Mouse (Mus musculus) frontal cortex, postnatal 25 days (tissue): ENCODE data around the gene Bcar1.

Experiments
- DNase-seq, 2 experiments: peaks; one replicate each; pipeline ENCODE4 v3.0.0; 2022; ENCODE audit warnings: low spot score in 2 of 2

The Bcar1 gene

DNA sequence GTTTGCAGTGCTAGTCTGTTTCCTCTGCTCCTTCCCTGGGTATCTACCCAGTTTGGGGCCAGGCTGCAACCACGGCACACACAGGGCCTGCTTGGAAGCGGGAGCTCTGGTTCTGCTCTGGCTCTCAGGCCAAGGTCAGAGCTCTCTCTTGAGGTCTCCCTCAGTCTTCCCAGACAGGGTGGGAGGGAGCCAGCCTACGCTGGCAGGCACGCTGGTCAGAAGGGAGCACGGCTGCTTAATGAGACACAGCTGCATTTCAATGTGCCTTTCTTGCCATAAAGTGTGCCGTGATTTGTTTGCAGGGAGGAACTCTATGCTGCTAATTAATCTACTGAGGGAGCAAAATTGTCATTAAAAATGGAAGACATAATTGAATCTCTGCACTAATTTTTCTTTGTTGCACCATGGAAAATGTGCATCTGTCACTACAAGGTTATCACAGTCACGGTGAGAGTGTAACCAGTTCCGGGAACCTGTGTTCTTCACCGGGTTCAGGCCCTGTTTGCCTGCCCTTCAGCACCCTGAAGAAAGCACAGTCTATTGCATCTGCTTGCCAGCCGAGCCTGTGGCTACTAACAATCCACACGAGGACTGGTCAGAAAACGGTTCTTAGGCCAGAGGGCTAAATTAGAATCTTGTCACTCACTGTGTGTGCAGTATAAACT is 26.3 kb upstream of the Bcar1 start:
- no peak for DNase-seq

DNA sequence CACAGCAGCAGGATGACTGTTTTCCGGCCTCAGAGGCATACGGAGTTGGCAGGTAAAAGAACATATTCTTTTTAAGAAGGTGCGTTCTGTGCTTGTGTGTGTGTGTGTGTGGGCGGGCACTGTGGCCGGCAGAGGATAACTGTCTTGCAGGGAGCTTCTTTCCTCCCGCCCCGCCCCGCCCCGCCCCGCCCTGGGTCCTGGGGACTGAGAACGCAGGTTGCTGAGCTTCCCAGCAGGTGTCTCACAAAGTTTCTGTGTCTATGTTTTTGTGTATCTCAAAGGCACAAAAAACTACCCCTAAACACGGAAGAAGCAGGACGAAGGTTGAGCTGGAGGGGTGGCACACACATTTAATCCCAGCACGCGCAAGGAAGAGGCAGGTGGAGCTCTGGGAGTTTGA is 25.7 kb upstream of the Bcar1 start:
- no peak for DNase-seq

DNA sequence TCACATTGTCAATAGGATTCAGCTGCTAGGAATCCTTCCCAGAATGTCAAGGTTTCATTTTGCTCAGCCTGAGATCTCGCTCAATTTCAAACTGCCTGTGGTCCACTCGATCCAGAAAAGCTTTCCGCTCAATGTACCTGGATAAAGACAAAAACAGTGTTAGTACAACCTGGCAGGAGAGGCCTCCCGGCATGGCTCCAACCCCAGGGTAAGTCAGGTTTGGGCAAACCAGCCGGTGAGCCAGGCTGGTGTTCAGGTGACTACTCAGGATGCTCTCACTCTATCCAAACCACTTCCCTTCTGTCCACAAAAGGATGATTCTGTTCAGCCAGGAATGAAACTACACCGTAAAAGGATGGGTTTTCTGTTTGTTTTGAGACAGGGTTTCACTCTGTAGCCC is 25.0 kb upstream of the Bcar1 start:
- no peak for DNase-seq

DNA sequence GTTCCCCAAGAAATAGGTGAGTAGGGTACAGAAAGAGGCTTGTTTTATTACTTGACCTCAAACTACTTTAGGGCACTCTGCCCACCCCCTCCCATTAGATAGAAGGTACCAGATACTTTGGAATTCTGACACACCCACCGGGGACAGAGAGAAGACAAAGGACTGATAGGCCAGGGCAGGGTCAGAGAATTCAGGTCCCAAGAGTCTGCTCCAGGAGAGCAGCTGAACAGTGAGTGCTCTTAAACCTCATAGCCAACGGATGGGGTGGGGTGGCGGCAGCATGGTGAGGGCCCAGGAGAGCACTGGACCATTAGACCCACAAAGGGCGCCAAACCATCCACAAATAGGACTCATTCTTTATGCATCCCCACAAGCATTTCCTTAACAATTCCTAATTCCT is 22.0 kb upstream of the Bcar1 start:
- DNase-seq, result no peak

DNA sequence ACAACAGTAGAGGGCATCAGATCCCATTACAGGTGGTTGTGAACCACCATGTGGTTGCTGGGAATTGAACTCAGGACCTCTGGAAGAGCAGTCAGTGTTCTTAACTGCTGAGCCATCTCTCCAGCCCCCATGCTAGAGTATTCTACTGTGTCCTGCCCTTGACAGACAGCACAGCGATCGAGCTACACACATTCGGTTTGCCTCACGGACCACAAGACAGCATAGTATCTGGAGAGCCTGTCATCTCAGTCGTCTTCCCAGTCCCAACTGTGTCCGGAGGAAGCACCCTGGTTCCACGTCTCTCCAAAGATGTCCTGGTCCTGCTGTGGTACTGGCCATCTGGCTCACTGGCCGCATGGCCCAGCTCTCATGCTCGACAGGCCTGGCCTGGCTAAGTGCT is 21.5 kb upstream of the Bcar1 start:
- DNase-seq, result no peak

DNA sequence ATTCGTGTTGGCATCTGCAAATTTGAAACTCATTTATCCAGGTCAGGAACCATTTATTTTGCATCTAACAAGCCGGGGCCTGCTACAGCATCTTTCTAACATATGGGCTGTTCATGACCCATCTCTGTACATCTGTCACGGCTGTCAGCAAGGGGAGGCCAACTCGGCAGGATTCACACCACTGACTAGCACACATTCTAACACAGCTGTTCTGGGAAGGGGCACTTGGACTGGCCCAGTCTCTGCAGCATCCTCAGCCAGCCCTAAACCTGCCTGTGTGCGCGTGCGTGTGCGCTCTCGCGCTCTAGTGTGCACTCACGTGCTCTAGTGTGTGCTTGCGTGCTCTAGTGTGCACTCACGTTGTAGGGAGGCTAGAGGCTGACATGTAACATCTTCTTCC is 17.1 kb upstream of the Bcar1 start:
- no peak for DNase-seq

DNA sequence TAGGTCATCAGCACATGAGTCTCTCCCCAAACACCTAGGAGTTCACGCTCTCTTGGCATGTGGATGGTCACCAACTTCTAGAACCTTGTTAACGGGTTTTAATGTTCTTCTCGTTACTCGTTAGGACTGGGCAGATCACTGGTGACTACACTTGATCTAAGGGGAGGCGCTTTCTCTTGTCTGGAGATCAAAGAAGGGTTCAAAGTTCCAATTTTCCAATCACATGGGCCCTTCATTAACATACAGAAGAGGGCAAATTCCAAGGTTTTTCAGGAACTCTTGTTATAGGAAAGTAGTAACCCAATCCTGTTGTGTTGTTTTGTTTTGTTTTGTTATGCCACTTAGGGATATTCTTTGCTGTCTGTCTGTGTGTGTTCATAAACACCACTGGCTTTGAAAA is 15.2 kb upstream of the Bcar1 start:
- no peak for DNase-seq

DNA sequence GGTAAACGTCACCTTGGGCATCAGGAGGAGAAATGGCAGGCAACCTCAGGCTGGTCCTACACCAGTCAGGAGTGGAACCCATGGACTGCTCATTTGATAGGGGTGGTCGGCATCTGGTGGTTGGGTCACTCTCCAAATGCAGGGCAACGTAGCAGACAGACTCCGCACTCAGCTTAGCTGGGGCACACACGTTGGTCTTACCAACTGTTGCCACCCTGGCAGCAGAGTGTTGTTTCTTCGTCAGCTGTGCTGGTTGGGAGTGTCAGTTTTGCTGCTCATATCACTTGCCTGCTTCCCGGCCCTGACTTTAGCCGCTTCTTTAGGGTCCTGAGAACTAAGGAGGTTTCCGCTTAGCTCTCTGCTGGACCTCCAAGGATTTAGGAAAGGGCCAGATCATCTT is 14.0 kb upstream of the Bcar1 start:
- no peak for DNase-seq

DNA sequence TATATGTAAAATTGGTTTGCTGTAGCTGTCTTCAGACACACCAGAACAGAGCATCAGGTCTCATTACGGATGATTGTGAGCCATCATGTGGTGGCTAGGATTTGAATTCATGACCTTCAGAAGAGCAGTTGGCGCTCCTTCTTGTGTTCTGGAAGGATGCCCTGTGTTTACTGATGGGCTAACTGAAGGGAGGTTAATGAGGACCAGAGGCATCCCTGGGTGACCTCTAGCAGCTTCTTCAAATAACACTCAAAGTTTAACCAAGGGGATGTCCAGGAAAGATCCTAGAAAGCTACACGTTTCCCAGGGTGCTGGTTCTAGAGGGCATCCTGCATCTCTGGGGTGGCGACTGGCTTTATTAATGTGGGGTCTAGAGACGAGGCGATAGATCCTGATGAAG is 11.1 kb upstream of the Bcar1 start:
- no peak for DNase-seq

DNA sequence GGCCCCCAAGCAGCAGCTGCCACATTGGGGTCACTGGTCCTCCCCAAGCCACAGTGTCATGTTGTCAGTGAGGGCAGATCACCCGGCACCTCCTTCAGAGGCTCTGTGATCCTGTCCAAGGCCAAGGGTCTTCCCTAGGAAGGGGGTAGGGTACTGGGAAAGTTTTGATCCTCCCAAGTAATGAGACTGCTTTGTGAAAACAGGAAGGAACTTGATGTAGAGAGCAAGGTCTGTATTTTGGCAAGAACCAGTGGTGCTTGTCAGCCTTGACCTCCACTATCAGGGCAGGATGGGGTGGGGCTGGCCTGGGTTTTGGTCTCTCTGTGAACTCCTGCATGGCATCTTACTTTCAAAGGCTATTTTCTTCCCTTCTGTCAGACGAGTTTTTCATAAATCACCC is 10.5 kb upstream of the Bcar1 start:
- DNase-seq, result no peak

DNA sequence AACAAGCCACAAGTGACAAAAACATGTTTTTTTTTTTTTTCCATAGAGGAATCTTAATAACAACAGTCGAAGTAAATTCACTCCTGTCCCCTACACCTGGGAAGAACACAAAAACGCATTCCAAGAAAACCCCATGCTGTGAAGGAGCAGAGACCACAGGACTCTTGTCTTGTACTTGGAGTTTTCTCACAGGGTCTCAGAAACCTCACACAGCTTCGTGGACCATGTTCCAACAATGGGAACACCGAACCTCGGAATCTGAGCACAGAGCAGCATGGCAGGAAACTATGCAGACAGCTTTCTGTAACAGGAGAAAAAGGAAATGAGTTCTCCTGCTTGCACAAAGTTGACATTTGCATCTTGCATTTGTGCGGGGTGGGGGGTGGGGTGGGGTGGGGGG is 5.2 kb upstream of the Bcar1 start:
- DNase-seq, result no peak

DNA sequence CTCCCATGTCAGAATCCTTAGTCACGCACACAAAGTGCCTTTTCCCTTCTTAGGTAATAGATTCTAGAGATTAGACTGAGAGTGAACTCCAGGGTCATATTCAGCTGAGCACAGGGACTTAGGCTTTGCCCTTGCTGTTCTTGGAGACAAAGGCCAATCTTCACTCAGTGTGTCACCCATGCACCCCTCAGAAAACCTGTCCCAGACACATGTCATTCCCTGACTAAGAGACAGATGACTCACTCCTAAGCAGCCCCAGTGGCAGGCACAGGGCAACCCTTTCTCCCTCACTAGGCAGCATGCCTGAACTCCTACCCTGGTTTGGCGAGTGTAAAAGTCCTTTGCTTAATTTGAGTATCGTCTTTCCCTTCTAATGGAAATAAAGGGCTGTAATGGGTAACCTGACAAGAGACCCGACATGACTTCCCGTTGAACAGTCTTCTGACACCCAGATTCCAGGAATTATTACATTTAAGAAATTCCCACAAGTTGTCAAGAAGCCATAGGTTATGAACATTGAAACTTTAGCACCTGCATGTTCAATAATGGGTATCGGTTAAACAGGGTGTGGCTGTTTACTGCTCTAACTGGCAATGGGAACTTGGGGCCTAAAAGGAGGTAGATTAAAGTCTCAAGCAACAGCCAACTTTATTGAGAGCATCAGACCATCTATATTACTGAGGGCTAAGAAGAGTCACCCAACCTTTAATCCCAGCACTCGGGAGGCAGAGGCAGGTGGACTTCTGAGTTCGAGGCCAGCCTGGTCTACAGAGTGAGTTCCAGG is 4.4 kb upstream of the Bcar1 start:
- no peak for DNase-seq

DNA sequence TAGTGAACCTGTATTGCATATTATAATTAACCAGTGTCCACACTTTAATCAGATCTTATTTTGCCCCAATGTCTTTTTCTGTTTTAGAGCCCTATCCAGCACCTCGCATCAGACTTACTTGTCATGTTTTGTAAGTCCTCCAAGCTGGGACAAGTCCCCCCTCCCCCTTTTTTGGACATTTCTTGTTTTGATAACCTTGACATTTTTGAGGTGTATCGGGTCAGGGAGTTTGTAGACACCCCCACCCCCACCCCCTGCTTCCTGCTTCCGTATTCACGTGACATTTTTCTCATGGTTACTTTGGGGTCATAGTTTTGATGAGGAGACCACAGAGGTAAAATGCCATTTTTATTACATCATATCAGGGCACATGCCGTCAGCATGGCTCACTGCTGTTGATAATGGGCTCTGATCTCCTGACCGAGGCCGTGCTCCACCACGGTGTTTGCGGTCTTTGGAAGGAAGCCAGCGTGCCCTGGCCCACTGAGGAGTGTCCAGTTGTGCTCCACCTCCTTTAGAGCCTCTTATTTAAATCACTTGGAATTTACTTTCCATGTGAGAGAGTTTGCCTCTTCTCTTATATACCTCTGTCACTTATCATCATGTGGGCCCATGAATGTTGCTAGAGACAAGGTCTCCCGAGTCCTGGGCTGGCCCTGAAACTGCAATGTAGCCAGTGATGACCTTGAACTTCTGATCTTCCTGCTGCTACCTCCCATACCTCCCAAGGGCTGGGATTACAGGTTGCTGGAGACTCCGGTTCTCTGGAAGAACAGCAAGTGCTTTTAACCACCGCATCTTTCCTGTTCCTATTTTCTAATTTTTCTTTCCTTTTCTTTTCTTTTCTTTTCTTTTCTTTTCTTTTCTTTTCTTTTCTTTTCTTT is 3.2 kb upstream of the Bcar1 start:
- DNase-seq, result no peak

DNA sequence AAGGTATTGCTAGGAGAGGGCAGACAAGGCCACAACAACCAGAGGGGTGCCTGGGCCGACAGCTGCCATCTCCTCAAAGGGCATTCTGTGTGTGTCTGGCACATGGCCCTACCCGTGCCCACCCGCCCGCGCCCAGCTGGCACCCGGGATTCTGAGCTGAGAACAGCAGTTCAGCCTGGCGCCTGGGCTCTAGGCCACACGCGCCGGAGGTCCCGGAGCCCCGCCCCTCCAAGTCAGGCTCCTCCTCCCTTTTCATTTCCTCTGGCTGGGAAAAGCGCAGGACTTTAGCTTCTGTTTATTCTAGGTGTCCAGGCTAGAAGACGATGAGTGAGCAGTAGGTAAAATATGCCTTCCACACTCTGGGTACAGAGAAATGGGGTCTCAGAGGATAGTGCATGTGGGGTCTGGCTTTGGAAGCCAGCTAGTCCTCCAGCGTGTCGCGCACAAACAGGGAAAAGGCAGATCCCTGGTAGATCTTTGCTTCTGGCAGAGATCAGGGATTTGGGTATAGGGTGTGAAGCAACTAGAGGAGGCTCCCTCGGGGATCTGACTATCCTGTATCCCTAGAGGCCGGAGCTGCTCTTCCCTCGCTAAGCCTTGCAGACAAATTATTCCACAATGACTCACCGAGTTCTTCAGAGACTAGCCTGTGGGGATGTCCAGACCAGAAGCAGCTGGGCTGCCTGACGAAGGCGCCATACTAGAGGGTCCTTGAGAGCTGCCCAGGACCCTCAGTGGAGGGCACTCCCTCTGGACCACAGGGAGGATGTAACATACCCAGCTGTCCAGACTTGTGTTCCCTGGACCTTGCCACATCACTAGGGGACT is 2.2 kb upstream of the Bcar1 start:
- no peak for DNase-seq

DNA sequence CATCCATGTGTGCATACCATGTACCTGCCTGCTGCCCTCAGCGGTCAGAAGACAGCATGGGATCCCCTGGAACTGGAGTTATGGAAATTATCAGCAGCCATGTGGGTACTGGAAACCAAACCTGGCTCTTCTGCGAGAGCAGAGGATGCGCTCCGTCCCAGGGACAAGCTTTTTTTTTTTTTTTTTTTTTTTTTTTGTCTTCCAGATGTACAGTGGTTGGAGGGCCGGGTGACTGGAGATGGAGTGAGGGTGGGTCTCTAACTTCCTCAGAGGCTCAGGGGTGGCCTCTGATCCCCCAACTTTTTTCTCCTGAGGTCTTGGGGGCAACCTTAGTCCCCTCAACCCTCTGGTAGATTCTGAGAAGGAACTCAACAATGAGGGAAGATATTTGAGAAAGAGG is 1.5 kb upstream of the Bcar1 start:
- no peak for DNase-seq

DNA sequence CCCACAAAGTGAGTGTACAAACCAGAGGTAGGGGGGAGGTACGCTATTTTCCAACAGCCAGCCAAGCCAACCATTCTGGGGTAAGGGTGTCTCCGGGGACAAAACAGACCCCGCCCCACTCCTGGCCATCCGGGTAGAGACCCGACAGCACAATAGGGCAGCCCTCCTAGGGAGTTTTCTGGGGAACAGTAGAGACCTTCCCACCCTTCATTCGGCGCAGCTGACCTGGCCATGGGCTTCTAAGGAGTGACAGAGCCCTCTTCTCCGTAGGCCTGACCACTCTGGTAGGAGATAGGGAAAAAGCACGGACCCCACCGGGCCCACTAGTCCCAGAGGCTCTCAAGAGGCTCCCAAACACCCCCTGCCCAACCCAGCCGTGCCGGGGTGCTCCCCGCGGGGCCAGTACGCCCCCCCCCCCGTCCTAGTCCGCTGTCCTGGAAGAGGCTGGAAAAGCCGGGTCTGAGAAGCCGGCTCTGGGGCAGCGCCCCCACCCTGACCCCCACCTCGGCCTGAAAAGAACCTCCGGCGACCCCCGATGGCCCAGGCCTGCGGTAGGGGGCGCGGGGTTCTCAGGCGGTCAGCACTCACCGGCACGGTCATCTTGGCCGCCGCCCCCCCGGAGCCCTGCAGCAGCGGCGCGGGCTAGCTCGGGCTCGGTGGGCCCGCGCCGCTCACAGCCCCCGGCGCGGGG is 363 bp downstream of the Bcar1 start:
- no peak for DNase-seq

DNA sequence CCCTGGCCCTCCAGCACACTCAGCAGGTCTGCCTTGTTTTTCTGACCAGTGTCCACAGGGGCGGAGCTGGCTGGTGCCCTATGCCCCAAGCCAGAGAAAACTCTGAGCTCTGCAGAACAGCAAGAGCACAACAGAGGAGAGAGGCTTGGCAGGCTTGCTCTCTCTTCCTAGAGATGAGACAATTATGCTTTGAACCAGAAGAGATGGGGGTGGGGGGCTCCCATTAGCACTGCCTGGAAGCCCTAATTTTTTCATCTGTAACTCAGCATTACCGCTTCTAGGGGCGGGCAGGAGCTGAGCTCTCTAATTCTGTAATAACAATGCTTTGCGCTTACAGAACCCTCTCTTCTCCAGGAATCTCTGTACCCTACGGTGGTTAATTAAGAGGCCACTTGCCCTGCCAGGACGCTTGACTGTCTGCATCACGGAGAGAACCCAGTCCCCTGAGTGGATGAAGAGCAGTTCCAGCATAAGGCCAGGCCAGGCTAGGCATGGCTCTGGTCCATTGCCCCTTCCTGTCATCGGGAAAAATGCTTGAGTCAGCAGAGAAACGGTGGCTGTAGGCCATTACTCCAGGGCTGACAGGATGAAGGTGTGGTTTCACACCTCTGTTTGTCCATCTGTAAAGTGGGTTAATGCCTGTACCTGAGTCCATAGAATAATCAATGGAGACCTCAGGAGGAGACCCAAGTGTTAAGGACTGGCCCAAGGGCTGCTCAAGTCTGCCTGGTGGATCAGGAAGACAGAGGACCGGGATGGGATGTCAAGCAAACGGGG is 1.2 kb downstream of the Bcar1 start:
- no peak for DNase-seq

DNA sequence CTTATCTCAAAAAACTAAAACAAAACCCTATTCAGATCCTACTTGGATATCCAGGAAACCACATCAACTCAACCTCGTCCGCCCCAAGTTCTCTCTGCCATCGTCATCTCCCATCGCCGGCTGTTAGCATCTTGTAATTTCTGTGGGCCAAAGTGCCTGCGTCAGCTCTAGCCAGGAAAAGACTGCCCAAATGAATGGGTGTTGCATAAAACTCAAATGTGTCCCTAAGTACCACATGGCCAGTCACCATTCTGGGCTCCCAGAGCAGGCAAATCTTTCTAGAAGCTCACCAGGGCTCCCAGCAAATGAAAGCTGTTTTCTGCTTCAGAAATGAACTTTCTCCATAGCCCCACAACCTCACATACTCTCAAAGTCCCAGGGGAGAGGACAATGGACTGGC is 2.1 kb downstream of the Bcar1 start:
- DNase-seq, result no peak

DNA sequence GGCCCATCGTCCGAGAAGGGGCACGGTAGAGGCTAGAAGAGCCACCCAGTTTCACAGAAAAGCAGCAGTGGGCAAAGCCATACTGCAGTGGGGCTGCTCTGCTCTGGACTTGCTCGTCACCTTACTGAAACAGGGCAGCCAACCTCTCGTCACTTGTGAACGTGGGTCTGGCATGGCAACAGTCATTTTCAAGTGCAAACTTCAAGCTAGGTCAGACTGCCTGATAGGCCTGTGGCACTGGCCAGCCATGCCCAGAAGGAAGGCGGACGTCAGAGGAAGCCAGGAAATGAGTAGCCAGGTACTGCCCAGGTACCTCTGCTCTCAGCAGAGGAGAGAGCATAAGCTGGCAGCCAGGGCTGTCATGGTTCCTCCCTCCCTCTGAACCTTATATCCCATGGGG is 2.6 kb downstream of the Bcar1 start:
- DNase-seq, result no peak

DNA sequence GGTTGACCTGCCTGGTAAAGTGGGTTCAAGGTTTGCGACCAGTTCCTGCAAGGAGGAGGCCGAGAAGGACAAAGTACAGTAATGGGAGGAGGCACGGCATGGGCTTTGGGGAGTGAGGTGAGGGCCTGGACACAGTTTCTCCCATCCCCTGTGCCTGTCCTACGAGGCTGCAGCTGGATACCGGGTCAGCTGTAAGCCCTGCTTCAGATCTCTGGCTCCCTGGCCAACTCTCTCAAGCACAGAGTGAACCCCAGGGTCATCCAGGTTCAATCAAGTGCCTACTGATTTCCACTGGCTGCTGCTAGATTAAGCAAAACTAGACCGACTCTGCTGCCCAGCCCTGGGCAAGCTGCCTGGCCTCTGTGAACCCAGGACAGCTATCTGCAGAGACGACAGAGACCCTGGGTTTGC is 3.3 kb downstream of the Bcar1 start:
- no peak for DNase-seq
